Mouse (Mus musculus): ENCODE data around the gene Olfr1419. TPM values are rescaled to one million over a fixed set of nuclear protein-coding genes. Genes with fewer than 3 reads are reported as not detected.

Olfr1419 gene
- polyA plus RNA-seq, 1 experiment, result not detected

GRCm38 (mm10) chr19:11852652-11853051 is 22.3 kb downstream of the Olfr1419 start:
- no peak overlapping the region for H3K27ac ChIP-seq (ENCODE audit: control insufficient read depth, insufficient read depth, low read length)
- no peak overlapping the region for H3K4me3 ChIP-seq (ENCODE audit: control insufficient read depth, insufficient read depth, low read length)
- DNase-seq, result no peak
- no peaks in the 10 kb centered on the region for H3K27me3 ChIP-seq (ENCODE audit: control insufficient read depth, insufficient read depth, low read length)
- WGBS, result 49% methylated on average over 4 of the region's 4 CpGs
- H3K36me3 ChIP-seq (ENCODE audit: control insufficient read depth, insufficient read depth, low read length), result no peaks in the 10 kb centered on the region
- TF ChIP-seq POLR2A (IDR thresholded peaks at IDR 0.05; ENCODE audit: control insufficient read depth, extremely low read depth, insufficient read depth, low read length, poor library complexity) (no peak), CTCF (IDR thresholded peaks at IDR 0.05; ENCODE audit: borderline replicate concordance, control insufficient read depth, extremely low read depth, insufficient read depth, low read length, poor library complexity) (no peak)
- H3K4me1 ChIP-seq (replicated peaks; ENCODE audit: control insufficient read depth, insufficient read depth, low read length), result no peaks in the 10 kb centered on the region

- H3K4me1 ChIP-seq (replicated peaks; ENCODE audit: control insufficient read depth, insufficient read depth, low read length), result no peaks in the 10 kb centered on the region
- DNase-seq, result no peak
- no peak overlapping the region for H3K4me3 ChIP-seq (ENCODE audit: control insufficient read depth, insufficient read depth, low read length)
- no peak for TF ChIP-seq CTCF (IDR thresholded peaks at IDR 0.05; ENCODE audit: borderline replicate concordance, control insufficient read depth, extremely low read depth, insufficient read depth, low read length, poor library complexity)
- no peak for TF ChIP-seq POLR2A (IDR thresholded peaks at IDR 0.05; ENCODE audit: control insufficient read depth, extremely low read depth, insufficient read depth, low read length, poor library complexity)
- H3K27ac ChIP-seq (ENCODE audit: control insufficient read depth, insufficient read depth, low read length), result no peak overlapping the region
- WGBS, result 77% methylated on average over 4 of the region's 4 CpGs
- no peaks in the 10 kb centered on the region for H3K36me3 ChIP-seq (ENCODE audit: control insufficient read depth, insufficient read depth, low read length)
- no peaks in the 10 kb centered on the region for H3K27me3 ChIP-seq (ENCODE audit: control insufficient read depth, insufficient read depth, low read length)
Observed at GRCm38 (mm10) chr19:11846333-11846732, 28.6 kb downstream of the Olfr1419 start.

GRCm38 (mm10) chr19:11839119-11839518 is 35.8 kb downstream of the Olfr1419 start, which contains the start of gene Olfr1417:
Gene Olfr1417, minus strand, starts transcription at chr19:11839219.
- TF ChIP-seq CTCF (IDR thresholded peaks at IDR 0.05; ENCODE audit: borderline replicate concordance, control insufficient read depth, extremely low read depth, insufficient read depth, low read length, poor library complexity), result no peak
- 95% methylated on average over 4 of the region's 4 CpGs for WGBS
- H3K4me1 ChIP-seq (replicated peaks; ENCODE audit: control insufficient read depth, insufficient read depth, low read length), result no peaks in the 10 kb centered on the region
- H3K27me3 ChIP-seq (ENCODE audit: control insufficient read depth, insufficient read depth, low read length), result no peaks in the 10 kb centered on the region
- H3K27ac ChIP-seq (ENCODE audit: control insufficient read depth, insufficient read depth, low read length), result no peak within 1 kb of the TSS
- no peaks in the 10 kb centered on the region for H3K36me3 ChIP-seq (ENCODE audit: control insufficient read depth, insufficient read depth, low read length)
- no peak for DNase-seq
- no peak within 1 kb of the TSS for H3K4me3 ChIP-seq (ENCODE audit: control insufficient read depth, insufficient read depth, low read length)

GRCm38 (mm10) chr19:11823346-11824065 is 51.4 kb downstream of the Olfr1419 start:
- TF ChIP-seq CTCF (IDR thresholded peaks at IDR 0.05; ENCODE audit: borderline replicate concordance, control insufficient read depth, extremely low read depth, insufficient read depth, low read length, poor library complexity) (no peak), POLR2A (IDR thresholded peaks at IDR 0.05; ENCODE audit: control insufficient read depth, extremely low read depth, insufficient read depth, low read length, poor library complexity) (no peak)
- 87% methylated on average over 4 of the region's 4 CpGs for WGBS
- no peak for DNase-seq

GRCm38 (mm10) chr19:11820211-11820610 is 54.7 kb downstream of the Olfr1419 start:
- peaks cover 24% of the 10 kb centered on the region for H3K27me3 ChIP-seq (ENCODE audit: control insufficient read depth, insufficient read depth, low read length)
- TF ChIP-seq CTCF (IDR thresholded peaks at IDR 0.05; ENCODE audit: borderline replicate concordance, control insufficient read depth, extremely low read depth, insufficient read depth, low read length, poor library complexity) (no peak), POLR2A (IDR thresholded peaks at IDR 0.05; ENCODE audit: control insufficient read depth, extremely low read depth, insufficient read depth, low read length, poor library complexity) (no peak)
- WGBS, result 45% methylated on average over 6 of the region's 6 CpGs

More at GRCm38 (mm10) chr19:11823346-11824065, 51.4 kb downstream of the Olfr1419 start:
- H3K36me3 ChIP-seq (ENCODE audit: control insufficient read depth, insufficient read depth, low read length), result no peaks in the 10 kb centered on the region
- H3K27ac ChIP-seq (ENCODE audit: control insufficient read depth, insufficient read depth, low read length), result no peak overlapping the region
- peaks cover 14% of the 10 kb centered on the region for H3K27me3 ChIP-seq (ENCODE audit: control insufficient read depth, insufficient read depth, low read length)
- H3K4me1 ChIP-seq (replicated peaks; ENCODE audit: control insufficient read depth, insufficient read depth, low read length), result peaks cover 4% of the 10 kb centered on the region; the same call in 1 of the 2 replicates
- no peak overlapping the region for H3K4me3 ChIP-seq (ENCODE audit: control insufficient read depth, insufficient read depth, low read length)

GRCm38 (mm10) chr19:11819800-11820199 is 55.1 kb downstream of the Olfr1419 start:
- WGBS, result 3% methylated on average over 15 of the region's 15 CpGs
- no peak overlapping the region for H3K27ac ChIP-seq (ENCODE audit: control insufficient read depth, insufficient read depth, low read length)
- no peak overlapping the region for H3K4me3 ChIP-seq (ENCODE audit: control insufficient read depth, insufficient read depth, low read length)
- H3K36me3 ChIP-seq (ENCODE audit: control insufficient read depth, insufficient read depth, low read length), result no peaks in the 10 kb centered on the region
- H3K27me3 ChIP-seq (ENCODE audit: control insufficient read depth, insufficient read depth, low read length), result peaks cover 24% of the 10 kb centered on the region
- peaks cover 4% of the 10 kb centered on the region; the same call in 1 of the 2 replicates for H3K4me1 ChIP-seq (replicated peaks; ENCODE audit: control insufficient read depth, insufficient read depth, low read length)
- peak; percentile 75; the same call in 1 of the 2 replicates for TF ChIP-seq CTCF (IDR thresholded peaks at IDR 0.05; ENCODE audit: borderline replicate concordance, control insufficient read depth, extremely low read depth, insufficient read depth, low read length, poor library complexity)
- TF ChIP-seq POLR2A (IDR thresholded peaks at IDR 0.05; ENCODE audit: control insufficient read depth, extremely low read depth, insufficient read depth, low read length, poor library complexity), result no peak
- DNase-seq, result peak; percentile 73

More at GRCm38 (mm10) chr19:11820211-11820610, 54.7 kb downstream of the Olfr1419 start:
- Histone ChIP-seq H3K4me3 (ENCODE audit: control insufficient read depth, insufficient read depth, low read length) (no peak overlapping the region), H3K27ac (ENCODE audit: control insufficient read depth, insufficient read depth, low read length) (no peak overlapping the region), H3K36me3 (ENCODE audit: control insufficient read depth, insufficient read depth, low read length) (no peaks in the 10 kb centered on the region), H3K4me1 (replicated peaks; ENCODE audit: control insufficient read depth, insufficient read depth, low read length) (peaks cover 4% of the 10 kb centered on the region; the same call in 1 of the 2 replicates)
- no peak for DNase-seq

Measured in thymus, adult 2 months (tissue).